Mouse (Mus musculus) monocyte, adult 2 months (primary cell): ENCODE measurements around the gene Xylt2.

ENCODE experiments used
- DNase-seq, 2 experiments: peaks; one replicate each; pipeline ENCODE4 v3.0.0; 2022; ENCODE audit warnings: low spot score in 2 of 2, low read depth in 1 of 2

Xylt2 gene

GRCm38 (mm10) chr11:94617646-94618045, 59.7 kb downstream of the Xylt2 start:
- DNase-seq = no peak

- DNase-seq = no peak
These were observed 61.8 kb downstream of the Xylt2 start for GRCm38 (mm10) chr11:94615494-94615893.

GRCm38 (mm10) chr11:94614603-94615002, 62.7 kb downstream of the Xylt2 start:
- DNase-seq = no peak
